Mouse (Mus musculus): Measurements from ENCODE around the gene Golgb1. TPM values are rescaled to one million over a fixed set of nuclear protein-coding genes. Genes with fewer than 3 reads are reported as not detected.

The Golgb1 gene
- 10 to 100 TPM in 1 of 2 experiments, 1 to 10 TPM in 1; 2.4 to 17.7 TPM for polyA plus RNA-seq (2012; fragmentation: generic; extraction: Trizol)

GRCm38 (mm10) chr16:36874583-36875275 lies at the start of gene Golgb1, which contains the start of gene Eaf2:
TSS of gene Golgb1 (plus strand) at chr16:36875140.
TSS of gene Eaf2 (minus strand) at chr16:36875003.

GRCm38 (mm10) chr16:36828054-36828786 lies 46.7 kb upstream of the Golgb1 start, which contains the start of gene Iqcb1:
TSS of gene Iqcb1 (plus strand) at chr16:36828385.

GRCm38 (mm10) chr16:36934841-36935620 lies 60.1 kb downstream of the Golgb1 start, which contains the start of gene Hcls1:
TSS of gene Hcls1 (plus strand) at chr16:36934983.

Other genes starting within 250 kb of the Golgb1 start
- not detected for gene Cd86, start 209.1 kb upstream of the Golgb1 start, polyA plus RNA-seq (2012; fragmentation: generic; extraction: Trizol)
- gene Ildr1, start 181.2 kb upstream of the Golgb1 start, polyA plus RNA-seq (2012; fragmentation: generic; extraction: Trizol), result not detected
- gene Slc15a2, start 90.2 kb upstream of the Golgb1 start, polyA plus RNA-seq (2012; fragmentation: generic; extraction: Trizol), result under 1 TPM in 1 of 2 experiments, not detected in 1; 0.34 TPM
- gene Iqcb1, start 46.8 kb upstream of the Golgb1 start, polyA plus RNA-seq (2012; fragmentation: generic; extraction: Trizol), result 1 to 10 TPM in 1 of 2 experiments, under 1 TPM in 1; 0.53 to 6.8 TPM
- gene Eaf2, start 137 bp upstream of the Golgb1 start, polyA plus RNA-seq (2012; fragmentation: generic; extraction: Trizol), result under 1 TPM; 0.16 to 0.59 TPM
- gene Hcls1, start 59.8 kb downstream of the Golgb1 start, polyA plus RNA-seq (2012; fragmentation: generic; extraction: Trizol), result under 1 TPM in 1 of 2 experiments, not detected in 1; 0.51 TPM
- under 1 TPM in 1 of 2 experiments, not detected in 1; 0.01 TPM for gene Fbxo40, start 115.3 kb downstream of the Golgb1 start, polyA plus RNA-seq (2012; fragmentation: generic; extraction: Trizol)
- under 1 TPM; 0.13 to 0.98 TPM for gene Polq, start 136.6 kb downstream of the Golgb1 start, polyA plus RNA-seq (2012; fragmentation: generic; extraction: Trizol)